In genomic region chr5:92524821-92525258, GRCm38 (mm10) we compare ENCODE assay signal across 13 mouse cellular contexts. TPM values are rescaled to one million over a fixed set of nuclear protein-coding genes. Genes with fewer than 3 reads are reported as not detected.
DNase-seq lines count a peak whose midpoint lies in the region; ATAC-seq lines count a peak whose summit lies in the region.
"Had no signal": no experiment of that assay in that cellular context is flagged by ENCODE, and none has a peak within 500 bp of the region (broad histone marks: within the 10 kb centered on the region; RNA-seq: fewer than 3 reads in every experiment).

No protein-coding gene starts in this region.

- no peaks in the 10 kb centered on the region for H3K27me3 ChIP-seq in liver, embryonic 16.5 days (ENCODE audit: control insufficient read depth, insufficient read depth, low read depth, low read length)
- H3K27me3 ChIP-seq: embryonic facial prominence, embryonic 12.5 days had no signal

- peak; percentile 81 to 85 for ATAC-seq in hematopoietic stem cell, adult 5-6 weeks (replicated peaks in 1 of 2; ENCODE audit: insufficient read depth in 1 of 2, low FRiP score in 2 of 2, low TSS enrichment in 1 of 2, low read depth in 1 of 2, poor library complexity in 2 of 2, severe bottlenecking in 2 of 2)
- peak; percentile 53; the same call in 1 of the 2 replicates for ATAC-seq in liver, embryonic 16.5 days (ENCODE audit: low read depth)
- peak; percentile 60 for ATAC-seq in neutrophil, adult 5-6 weeks (ENCODE audit: extremely low read depth, insufficient number of reproducible peaks, low FRiP score, poor library complexity, severe bottlenecking)

- peak overlapping the region; percentile 38; the same call in 1 of the 2 replicates for H3K27ac ChIP-seq in liver, embryonic 16.5 days (ENCODE audit: low read length)
- H3K27ac ChIP-seq: embryonic facial prominence, embryonic 12.5 days; liver, embryonic 14.5 days had no signal

- H3K4me3 ChIP-seq in liver, embryonic 16.5 days (ENCODE audit: low read depth, low read length) = no peak overlapping the region
- H3K4me3 ChIP-seq: embryonic facial prominence, embryonic 12.5 days had no signal

- 21% methylated on average over 6 of the region's 6 CpGs for WGBS in liver, embryonic 16.5 days (ENCODE audit: insufficient replicate concordance)

- H3K4me2 ChIP-seq in liver, embryonic 16.5 days (ENCODE audit: low read depth, low read length) = peak overlapping the region; percentile 17; the same call in 1 of the 2 replicates
- H3K4me2 ChIP-seq: embryonic facial prominence, embryonic 12.5 days had no signal

- peak; percentile 47 to 58 for DNase-seq in right cerebral cortex, postnatal 10 days (ENCODE audit: low spot score in 2 of 2)
- DNase-seq in right cerebral cortex, adult 2 months (ENCODE audit: low spot score in 2 of 2) = no peak
- no peak for DNase-seq in retina, embryonic 14.5 days (ENCODE audit: low spot score)
- DNase-seq in gastrocnemius, adult 8-10 months (ENCODE audit: low spot score in 2 of 2) = no peak
- DNase-seq: thymus, postnatal 36 days had no signal

- no peaks in the 10 kb centered on the region for H3K36me3 ChIP-seq in liver, embryonic 16.5 days (ENCODE audit: control insufficient read depth, insufficient read depth)
- H3K36me3 ChIP-seq: embryonic facial prominence, embryonic 12.5 days; G1E had no signal

- H3K4me1 ChIP-seq in liver, embryonic 16.5 days (ENCODE audit: control insufficient read depth, low read depth, low read length) = no peaks in the 10 kb centered on the region; the same call in 1 of the 2 replicates
- H3K4me1 ChIP-seq: embryonic facial prominence, embryonic 12.5 days had no signal

- no peak overlapping the region for H3K9ac ChIP-seq in liver, embryonic 16.5 days (ENCODE audit: low read depth, low read length)
- H3K9ac ChIP-seq: embryonic facial prominence, embryonic 12.5 days; liver, embryonic 14.5 days had no signal

- no peaks in the 10 kb centered on the region for H3K9me3 ChIP-seq in liver, embryonic 16.5 days (replicated peaks; ENCODE audit: control insufficient read depth, low read length)
- H3K9me3 ChIP-seq: embryonic facial prominence, embryonic 12.5 days; G1E had no signal

RNA-seq across cellular contexts. Expression of gene Scarb2, which starts 18.2 kb away (rescaled TPM):
- total RNA-seq in hematopoietic stem cell, adult 5-6 weeks (2017) = 51.3 and 59.4 TPM in 2 replicates
- 7.8 and 8.0 TPM in 2 replicates for polyA plus RNA-seq in liver, embryonic 16.5 days (2015; fragmentation: Nextera tagmentation; extraction: Ambion mirVana)
- 63.6 and 64.9 TPM in 2 replicates for total RNA-seq in neutrophil, adult 5-6 weeks (2017)
- 10 to 100 TPM; 72.4 to 89.7 (median 80.3) TPM for total RNA-seq in gastrocnemius, adult 8-10 months (2022)

RNA-seq across cellular contexts. Expression of gene Fam47e, which starts 30.0 kb away (rescaled TPM):
- total RNA-seq in hematopoietic stem cell, adult 5-6 weeks (2017) = not detected in 2 replicates
- polyA plus RNA-seq in liver, embryonic 16.5 days (2015; fragmentation: Nextera tagmentation; extraction: Ambion mirVana) = 8.4 and 8.6 TPM in 2 replicates
- total RNA-seq in neutrophil, adult 5-6 weeks (2017) = not detected in 2 replicates
- not detected for total RNA-seq in gastrocnemius, adult 8-10 months (2022)
- polyA plus RNA-seq: embryonic facial prominence, embryonic 12.5 days; G1E; neural tube, embryonic 11.5 days; small intestine, adult 2 months had no signal

Comparison
In these comparisons a context has a peak if more than half of its experiments do, and no peak if none do; other contexts are left out.
1. DNase-seq: peak in right cerebral cortex, postnatal 10 days (2 of 2); none in right cerebral cortex, adult 2 months (0 of 2), retina, embryonic 14.5 days (single experiment) and gastrocnemius, adult 8-10 months (0 of 2).
2. Peak in every context shown above with its lines, with median percentiles within 50 percentile points of each other: ATAC-seq.